Mouse (Mus musculus) yolk sac, embryonic 10.5 days (tissue): ENCODE measurements around the gene G6pc3.

ENCODE experiments used
- DNase-seq: peaks from one replicate; pipeline ENCODE4 v3.0.0-alpha.2; 2017; ENCODE audit warnings: low spot score

Gene G6pc3

DNA sequence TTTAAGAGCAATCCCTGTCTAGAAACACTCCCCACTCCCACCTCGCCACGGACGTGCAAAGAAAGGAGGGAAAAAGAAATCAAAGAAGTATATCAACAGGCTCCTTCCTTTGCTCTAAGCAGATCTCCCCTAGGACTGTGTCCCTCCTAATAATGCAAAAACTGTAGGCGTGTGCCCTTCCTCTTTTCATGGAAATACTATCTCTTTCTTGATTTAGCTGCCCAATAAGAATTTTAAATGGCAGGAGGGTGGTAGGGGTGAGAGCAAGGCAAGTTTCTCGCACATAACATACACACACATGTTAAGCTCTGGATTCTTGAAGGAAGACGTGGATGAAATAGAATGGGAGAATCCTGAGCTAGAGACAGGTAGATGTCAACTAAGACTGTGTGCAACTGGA lies 440 bp upstream of the G6pc3 start:
- no peak for DNase-seq

- no peak for DNase-seq
Measured at GRCm38 (mm10) chr11:102190848-102191247, 1.4 kb downstream of the G6pc3 start.

- DNase-seq = no peak
Measured at GRCm38 (mm10) chr11:102193657-102194440, 4.4 kb downstream of the G6pc3 start.

DNA sequence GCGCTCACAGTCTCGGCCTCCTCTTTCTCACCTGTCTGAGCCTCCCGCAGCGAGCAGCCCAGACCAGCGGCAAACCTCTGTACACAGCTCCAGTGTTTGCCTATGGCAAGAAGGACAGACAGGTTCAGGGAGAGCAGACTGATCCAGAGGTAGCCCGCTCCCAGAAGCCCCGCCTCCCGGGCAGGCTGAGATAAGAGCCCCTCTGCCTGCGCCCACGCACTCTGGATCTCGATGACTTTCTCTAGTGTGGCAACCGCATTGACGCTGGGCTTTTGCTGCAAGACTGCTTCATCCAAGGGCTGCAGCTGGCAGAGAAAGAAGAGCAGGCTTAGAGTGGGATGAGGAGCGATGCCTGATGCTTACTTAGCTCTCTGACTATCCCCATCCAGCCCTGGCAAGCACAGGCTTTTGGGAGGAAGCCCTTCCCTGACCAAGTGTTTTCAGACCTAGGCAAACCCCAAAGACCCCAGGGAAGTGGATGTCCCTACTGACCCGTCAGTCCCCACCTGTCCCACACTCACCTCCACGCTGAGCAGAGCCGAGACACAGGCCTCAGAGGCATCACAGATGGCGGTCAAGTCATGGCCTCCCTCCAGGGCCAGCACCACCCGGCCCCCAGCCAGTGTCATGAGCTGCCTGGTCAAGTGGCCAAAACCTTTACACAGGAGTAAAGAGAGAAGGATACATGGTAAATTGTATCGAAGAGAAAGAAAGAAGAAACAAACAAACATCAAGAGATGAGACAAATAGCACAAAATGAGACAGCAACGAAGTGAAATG lies 6.8 kb downstream of the G6pc3 start:
- no peak for DNase-seq

DNA sequence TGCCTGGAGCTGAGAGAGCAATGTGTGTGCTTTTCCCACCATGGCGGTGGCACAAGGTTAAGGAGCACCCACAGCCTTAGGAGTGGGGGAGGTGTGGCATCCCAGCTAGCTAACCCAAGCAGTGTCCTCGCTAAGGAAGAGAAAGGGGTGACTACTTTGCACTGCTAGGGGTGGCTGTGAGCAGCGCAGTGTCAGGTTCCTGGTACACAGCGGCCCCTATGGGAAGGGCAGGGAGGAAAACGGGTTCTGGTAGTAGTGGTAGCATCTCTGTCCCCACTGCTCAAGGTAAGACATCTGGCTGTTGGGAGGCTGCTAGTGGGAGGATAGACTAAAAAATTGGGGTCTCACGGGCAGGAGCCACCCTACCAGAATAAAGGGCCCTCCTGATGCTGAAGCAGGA lies 8.8 kb downstream of the G6pc3 start:
- no peak for DNase-seq

DNA sequence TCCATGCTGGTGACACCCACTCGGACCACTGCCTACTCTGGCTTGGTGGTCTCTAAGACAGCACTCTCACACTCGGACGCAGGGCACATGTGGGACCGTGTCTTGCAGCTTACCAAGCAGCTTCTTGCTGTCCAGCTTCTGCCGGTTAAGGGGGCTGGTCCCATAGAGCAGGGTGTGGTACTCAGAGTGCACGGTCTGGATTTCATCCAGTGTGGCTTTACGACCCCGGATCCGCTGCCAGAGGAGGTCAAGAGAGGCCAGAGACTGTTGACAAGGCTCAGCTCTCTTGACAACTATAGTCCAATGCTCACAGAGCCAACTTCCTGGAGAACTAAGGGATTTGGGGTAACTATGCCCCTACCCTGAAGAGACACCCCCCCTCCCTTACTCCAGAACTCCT lies 10.4 kb downstream of the G6pc3 start:
- DNase-seq = no peak

GRCm38 (mm10) chr11:102201408-102201821 lies 12.0 kb downstream of the G6pc3 start:
- DNase-seq = no peak

- no peak for DNase-seq
Measured at GRCm38 (mm10) chr11:102206481-102206880, 17.1 kb downstream of the G6pc3 start.

DNA sequence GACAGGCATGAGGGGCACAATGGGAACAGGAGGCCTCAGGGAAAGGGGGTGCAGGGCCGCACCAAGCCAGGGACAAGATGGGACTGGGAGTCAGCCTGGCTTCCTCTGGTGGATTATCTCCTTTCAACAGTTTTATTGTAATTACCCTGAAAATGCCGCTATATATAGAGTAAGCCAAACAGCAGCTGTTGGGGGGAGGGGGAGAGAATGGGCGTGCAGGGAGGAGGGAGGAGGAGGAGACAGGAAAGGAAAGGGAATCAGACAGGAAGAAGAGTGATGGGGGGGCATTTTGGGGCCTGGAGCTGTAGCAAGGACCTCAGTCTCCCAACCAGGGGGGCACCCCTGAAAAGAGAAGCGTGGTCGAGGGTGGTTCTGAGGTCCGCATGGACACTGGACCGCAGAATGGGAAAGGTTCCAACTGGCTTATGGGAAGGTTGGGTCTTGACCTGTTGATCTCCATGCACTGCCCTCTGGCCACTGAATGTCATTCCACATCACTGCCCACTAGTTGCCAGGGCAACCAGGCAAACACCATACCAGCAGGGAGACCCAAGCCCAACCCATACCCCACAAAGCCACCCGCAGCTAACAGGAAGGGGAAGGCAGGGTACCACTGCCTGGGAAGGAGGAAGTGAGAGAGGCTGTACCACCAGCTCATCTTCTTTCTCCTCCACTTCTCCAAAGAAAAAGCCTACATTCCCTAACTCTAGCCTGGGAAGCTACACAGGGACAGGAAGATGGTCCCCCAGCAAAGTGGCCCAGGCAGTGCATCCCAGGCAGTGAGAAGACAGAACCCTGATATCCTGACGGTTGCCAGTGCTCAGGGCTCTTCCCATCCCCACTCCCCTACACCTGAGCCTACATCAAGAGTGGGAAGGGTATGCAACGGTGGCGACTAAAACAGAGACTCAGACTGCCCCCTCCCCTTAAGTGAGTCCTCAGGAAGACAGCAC lies 18.7 kb downstream of the G6pc3 start:
- peak; percentile 44 for DNase-seq

DNA sequence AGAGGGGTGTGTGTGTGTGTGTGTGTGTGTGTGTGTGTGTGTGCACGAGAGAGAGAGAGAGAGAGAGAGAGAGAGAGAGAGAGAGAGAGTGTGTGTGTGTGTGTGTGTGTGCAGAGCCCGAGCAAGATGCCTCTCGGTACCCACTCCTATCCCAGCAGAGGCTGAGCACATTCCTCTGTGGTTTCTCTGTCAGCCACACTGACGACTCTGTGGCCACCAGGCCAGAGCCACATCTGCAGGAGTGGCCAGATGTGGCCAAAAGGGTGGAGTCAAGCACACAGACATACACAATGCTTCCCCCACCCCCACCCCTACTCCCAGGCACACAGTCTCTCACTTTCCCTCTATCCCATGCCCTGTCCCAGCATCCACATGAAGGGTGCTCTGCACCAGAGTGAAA lies 19.4 kb downstream of the G6pc3 start:
- DNase-seq = no peak

GRCm38 (mm10) chr11:102209742-102210141 lies 20.3 kb downstream of the G6pc3 start:
- DNase-seq = no peak

DNA sequence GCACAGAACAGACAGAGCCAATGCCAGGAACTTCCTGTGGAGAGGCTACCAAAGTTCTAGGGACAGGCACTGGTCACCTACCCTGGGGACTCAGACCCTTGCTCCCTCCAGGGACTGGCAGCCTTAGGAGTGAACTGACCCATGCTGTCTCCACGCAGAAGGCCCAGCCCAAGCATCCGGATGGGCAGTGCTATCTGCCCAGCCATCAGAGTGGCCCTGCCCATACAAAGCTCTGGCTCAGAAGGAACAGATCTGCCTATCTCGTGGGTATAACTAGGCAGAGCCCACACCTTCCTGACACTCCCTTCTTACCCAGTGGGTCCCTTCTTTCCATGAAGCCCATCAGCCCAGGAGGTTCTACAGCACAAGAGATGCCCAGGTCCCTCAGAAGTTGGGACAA lies 20.8 kb downstream of the G6pc3 start:
- no peak for DNase-seq

DNA sequence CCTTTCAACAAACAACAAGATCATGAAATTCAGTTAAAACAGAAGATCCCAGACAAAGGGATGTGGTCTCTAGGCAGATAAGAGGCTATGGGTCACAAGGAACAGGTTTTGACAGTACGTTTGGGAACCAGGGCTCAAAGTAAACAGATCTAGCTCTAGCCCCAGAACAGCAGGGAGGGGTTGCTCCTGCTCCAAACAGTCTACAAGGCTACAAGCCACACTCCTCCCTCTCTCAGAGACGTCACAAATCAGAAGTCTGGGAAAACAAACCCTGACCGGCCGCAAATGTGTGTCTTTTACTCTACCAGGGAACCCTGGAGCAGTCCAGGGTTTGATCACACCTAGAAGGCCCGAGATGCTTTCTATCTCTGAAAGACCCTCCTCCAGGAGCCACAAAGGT lies 21.6 kb downstream of the G6pc3 start:
- DNase-seq = no peak

GRCm38 (mm10) chr11:102211936-102212341 lies 22.5 kb downstream of the G6pc3 start:
- no peak for DNase-seq

GRCm38 (mm10) chr11:102214430-102215156 lies 25.2 kb downstream of the G6pc3 start:
- DNase-seq = no peak

- DNase-seq = no peak
Measured at GRCm38 (mm10) chr11:102215511-102215910, 26.1 kb downstream of the G6pc3 start.

DNA sequence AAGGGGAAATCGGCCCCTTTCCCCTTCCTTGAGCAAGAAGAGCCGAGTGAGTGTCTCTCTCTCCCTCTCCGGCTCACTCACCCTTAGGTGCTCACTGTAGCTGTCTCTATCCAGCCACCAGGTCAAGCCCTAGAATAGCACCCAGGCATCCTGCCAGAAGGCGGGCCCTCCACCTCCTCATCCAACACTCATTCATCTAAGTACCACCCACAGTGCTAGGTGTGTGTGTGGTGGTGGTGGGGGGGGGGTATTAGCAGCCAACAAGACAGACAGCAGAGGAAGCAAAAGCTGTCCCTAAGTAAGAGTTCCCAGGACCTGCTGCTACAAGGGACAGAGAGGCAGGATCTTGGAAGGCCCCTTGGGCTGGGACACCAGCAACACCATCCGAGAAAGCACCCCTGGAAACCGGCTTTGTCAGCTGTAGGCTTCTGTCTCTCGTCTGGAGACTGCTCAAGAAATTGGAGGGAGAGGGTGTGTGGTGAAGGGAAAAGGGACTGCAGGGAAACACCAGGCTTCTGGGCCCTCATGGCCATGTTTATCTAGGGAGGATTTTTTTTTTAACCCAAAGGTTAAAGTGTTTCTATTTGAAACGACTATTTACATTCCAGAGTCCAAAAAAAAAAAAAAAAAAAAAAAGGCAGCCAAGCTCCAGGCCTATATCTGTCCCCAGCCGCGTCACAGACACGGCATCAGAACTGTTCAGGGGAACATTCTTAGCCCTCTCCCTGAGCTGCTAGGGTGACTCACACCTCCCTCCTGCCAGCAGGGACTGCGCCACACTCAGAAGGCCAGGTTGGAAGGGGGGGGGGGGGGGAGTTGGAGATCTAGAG lies 26.9 kb downstream of the G6pc3 start:
- peak; percentile 69 for DNase-seq

DNA sequence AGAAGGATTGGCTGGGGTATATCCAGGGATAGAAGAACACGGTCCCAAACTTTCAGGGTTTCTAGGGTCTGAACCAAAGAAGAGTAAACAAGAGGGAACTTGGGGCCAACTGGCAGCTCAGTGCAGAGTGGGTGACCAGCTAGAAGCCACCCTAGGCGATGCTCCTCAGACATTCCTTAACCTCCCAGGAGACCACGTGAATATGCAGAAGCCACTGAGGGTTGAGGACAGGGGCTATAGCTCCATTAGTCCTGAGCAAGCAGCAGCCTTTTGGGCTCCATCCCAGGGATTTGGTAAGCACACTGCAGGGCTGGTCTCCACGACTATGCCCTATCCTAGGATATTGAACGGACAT lies 27.4 kb downstream of the G6pc3 start:
- no peak for DNase-seq

- no peak for DNase-seq
Measured at GRCm38 (mm10) chr11:102217396-102217795, 28.0 kb downstream of the G6pc3 start.

GRCm38 (mm10) chr11:102217876-102218430 lies 28.5 kb downstream of the G6pc3 start:
- DNase-seq = no peak
